Mouse (Mus musculus) R1 (cell line): ENCODE results near the gene Eif3d.

ENCODE experiments used
- DNase-seq: peaks from one replicate; pipeline ENCODE4 v3.0.0-alpha.2; 2018; ENCODE audit warnings: low read depth, low spot score

Eif3d gene

DNA sequence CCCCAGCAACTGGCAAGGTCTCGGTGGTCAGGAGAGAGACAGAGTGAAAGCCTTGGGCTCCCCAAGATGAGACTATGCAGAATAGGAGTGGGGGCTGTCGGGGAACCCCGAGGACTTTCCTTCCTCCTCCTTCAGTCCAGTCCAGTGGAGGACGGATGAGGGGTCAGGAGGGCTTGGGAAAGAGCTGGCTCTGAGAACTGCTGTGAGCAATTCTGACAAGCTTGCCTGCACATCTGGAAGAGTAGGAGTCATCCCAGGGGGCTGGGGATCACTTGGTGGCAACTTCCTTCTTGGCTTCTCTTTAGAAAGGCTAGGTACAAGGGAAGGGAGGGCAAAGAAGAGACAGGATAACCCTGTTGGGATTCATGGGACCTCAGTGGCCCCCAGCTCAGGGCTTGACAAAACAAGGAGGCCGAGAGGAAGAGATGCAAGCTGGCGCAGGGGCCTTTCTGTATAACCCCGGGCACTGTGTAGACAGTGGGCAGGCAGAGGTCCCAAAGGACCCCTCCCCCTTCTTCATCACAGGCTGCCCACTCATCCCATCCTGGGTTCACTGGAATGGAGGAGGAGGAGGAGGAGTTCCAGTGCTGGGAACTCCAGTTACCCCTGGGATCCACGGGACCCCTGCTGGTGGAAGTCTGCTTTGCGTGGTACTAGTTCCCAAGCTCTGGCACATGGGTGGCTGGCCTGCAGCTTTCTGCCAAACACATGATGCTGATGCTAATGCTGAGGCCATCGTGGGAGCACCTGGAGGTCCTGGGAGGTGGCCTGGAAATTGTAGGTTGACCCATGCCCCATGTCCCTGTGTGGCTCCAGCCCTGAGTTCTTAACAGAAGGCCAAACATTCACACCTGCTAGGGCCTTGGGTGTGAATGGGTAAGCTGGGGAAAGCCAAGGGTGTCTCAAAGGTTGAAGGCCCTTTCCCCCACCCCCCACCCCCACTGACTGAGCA, 49.8 kb downstream of the Eif3d start:
- no peak for DNase-seq

DNA sequence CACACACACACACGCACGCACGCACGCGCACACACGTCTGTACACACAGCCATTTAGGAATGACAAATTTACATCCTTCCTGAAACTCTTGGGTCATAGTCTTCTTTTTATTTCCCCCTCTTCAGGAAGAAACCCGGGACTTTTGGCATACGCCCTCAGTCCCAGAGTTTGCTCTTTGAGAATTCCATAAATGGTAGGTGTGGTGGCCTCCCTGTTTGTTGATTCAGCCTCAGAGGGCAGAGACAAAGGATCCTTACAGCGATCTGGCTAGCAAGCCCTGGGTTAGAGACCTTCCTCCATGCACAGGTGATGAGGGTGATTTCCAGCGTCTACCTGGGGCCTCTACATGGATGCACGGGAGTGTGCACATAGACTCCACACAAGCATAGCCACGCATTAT, 51.2 kb downstream of the Eif3d start:
- DNase-seq, result no peak

DNA sequence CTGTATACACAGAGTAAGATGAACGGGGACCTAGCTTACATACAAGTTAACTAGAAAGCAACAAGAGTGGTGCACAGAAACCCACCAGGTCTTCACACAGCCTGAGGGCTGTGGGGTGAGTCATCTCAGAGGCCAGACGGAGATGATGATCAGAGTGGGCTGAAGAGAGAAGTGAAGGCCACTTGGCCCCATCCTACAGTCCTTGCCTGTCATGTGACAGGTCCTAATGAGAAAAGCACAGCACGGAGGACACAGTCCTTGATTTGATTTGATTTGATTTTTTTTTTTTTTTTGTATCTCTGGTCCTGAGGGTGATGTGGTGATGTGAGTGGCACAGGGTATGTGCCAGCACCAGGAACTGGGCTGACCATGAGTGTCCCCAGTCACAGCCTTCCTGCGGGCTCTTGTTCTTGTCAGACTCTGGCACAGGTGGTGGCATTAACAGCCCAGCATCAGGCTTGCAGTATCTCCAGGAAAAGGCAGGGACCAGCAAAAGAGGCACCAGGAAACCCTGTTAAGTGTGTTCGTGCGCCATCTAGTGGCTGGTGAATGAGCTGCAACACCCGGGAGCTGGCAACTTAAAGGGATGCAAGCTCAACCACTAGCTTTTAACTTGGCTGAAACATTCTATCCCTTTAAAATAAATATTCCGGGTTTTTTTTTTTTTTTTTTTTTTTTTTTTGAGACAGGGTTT, 53.6 kb downstream of the Eif3d start:
- peak; percentile 92 for DNase-seq

DNA sequence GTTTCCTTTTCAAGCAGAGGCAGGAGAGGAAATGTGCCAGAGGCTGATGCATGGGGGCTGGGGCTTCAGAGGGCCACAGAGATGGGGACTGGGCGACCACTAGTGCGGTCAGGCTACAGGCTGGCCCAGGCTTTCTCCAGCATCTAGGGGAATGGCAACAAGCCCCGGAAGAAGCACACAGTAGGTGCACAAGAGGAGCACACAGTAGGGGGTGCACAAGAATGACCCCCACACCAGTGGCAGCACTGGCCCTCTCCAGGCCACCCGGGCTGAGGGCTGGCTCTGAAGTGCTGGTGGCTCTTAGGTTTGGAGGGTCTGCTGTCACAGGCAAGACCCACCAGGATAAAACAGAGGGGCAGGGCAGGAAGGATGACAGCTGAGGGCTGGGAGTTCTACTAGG, 55.3 kb downstream of the Eif3d start:
- no peak for DNase-seq

DNA sequence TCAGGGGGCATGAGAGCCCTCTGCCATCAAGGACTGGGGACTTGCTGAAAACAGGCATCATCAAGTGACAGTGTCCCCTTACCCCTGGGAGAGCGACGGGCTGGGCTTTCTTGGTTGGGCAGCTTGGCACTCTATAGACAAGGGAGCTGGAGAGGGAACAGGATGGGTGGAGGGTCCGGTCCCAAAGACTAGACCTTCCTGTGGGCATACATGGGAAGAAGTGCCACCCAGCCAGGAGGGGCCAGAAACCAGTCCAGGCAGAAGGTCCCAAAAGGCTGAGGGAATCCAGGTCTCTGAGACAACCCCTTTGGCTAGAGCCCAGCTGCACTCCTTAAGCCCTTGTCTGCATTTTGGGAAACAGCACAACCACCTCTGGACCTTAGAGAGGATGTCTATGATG, 56.1 kb downstream of the Eif3d start:
- DNase-seq, result no peak

DNA sequence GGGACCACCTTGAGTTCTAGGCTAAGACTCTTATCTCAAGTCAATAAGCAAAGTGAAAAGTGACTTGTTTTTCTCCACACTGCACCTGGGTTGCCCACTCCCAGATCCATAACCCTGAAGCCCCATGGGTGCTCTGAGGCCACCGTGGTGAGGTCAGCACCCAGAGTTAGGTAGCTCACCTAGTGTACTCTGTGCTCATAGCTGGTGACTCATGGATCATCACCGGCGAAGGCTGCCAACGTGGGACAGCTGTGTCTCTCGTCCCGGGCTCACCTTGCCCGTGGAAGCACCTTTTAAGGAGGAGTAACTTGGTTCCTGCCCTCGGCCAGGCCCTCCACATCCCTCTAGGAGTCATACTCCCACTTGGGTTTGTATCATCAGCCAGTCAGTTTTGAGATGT, 57.6 kb downstream of the Eif3d start:
- no peak for DNase-seq

DNA sequence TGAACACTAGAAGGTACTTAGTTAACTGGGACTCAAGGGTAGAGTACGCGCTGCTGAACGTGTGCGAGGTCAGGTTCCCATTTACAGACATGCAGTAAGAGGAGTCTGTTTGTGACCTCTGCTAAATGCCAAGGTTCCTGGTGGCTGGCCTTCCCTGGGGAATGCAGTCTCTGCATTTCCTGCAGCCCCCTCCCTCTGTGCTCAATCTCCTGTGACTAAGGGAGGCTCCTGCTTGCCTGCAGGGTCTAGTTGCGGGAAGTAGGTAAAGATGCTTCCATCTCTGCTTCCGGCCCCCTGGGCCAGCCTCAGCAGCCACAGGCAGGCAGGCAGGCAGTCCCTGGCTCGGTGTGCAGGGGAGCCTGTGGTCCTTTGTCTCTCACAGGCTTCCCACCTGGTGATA, 58.0 kb downstream of the Eif3d start:
- DNase-seq, result peak; percentile 75

DNA sequence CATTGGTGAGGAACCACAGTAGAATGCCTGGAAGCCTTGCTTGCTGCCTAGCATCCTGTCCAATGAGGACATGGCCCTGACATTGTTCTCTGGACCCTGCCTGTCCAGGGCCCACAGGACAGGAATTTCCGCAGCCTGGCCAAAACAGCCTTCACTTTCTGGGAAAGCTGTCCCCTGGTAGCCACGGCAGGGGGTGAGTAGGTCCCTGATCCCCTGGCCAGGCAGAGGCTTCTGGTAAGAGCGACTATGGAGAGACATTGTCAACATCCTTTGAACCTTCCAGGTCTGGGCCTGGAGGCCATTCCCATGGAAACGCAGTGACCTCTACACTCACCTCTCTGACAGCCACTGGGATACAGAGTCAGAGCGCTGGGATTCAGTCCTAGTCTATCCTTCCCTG, 58.6 kb downstream of the Eif3d start:
- no peak for DNase-seq

DNA sequence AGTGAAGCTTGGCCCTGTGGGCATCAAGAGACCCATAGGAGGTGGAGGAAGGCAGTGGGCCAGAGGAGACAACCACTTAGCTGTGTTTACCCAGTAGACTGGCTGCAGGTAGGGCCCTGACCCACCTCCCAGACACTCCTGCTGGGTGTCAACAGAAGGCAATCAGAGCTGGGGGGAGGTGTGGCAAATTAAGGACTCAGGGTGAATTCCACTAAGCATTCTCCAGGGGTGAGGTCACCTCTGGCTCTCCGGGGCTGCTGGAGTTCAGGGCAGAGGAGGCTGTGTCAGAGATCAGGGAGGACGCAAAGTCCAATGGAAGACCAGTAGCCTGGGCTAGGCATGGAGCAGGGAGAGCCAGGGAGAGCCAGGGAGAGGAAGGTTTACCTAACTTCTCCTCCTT, 59.5 kb downstream of the Eif3d start:
- DNase-seq, result peak; percentile 92
